Mouse (Mus musculus) limb, embryonic 11.5 days (tissue): ENCODE measurements around the gene Mllt3. TPM values are rescaled to one million over a fixed set of nuclear protein-coding genes. Genes with fewer than 3 reads are reported as not detected.

ENCODE experiments used
- ATAC-seq: fragments of 200-750 bp; cut with Nextera tagmentation; 2 replicates; pipeline ENCODE4 v1.8.0; 2017; ENCODE audit warnings: low read depth; ENCODE audit not compliant: insufficient number of reproducible peaks, low FRiP score, low TSS enrichment
- DNase-seq: peaks from one replicate; pipeline ENCODE4 v3.0.0-alpha.2; 2015; ENCODE audit warnings: low spot score
- H3K27ac ChIP-seq: fragments of 300-500 bp; sonication (generic); replicated peaks from 2 replicates; pipeline ENCODE4 v1.5.1; 2014; ENCODE audit warnings: low read depth, mild to moderate bottlenecking, low read length
- H3K27me3 ChIP-seq: fragments of 300-500 bp; sonication (generic); 2 replicates; pipeline ENCODE4 v1.6.1; 2014; ENCODE audit warnings: mild to moderate bottlenecking, low read length, mixed read lengths; ENCODE audit not compliant: control insufficient read depth, insufficient read depth
- H3K36me3 ChIP-seq: fragments of 300-500 bp; sonication (generic); 2 replicates; pipeline ENCODE4 v1.6.1; 2014; ENCODE audit warnings: mild to moderate bottlenecking, low read length, moderate library complexity, mixed read lengths; ENCODE audit not compliant: control insufficient read depth, insufficient read depth
- H3K4me1 ChIP-seq: fragments of 300-500 bp; sonication (generic); 2 replicates; pipeline ENCODE4 v1.6.1; 2014; ENCODE audit warnings: low read length, mixed read lengths; ENCODE audit not compliant: control insufficient read depth, insufficient read depth
- H3K4me2 ChIP-seq: fragments of 300-500 bp; sonication (generic); 2 replicates; pipeline ENCODE4 v1.6.1; 2014; ENCODE audit warnings: low read depth, mild to moderate bottlenecking, moderate library complexity; ENCODE audit not compliant: severe bottlenecking
- H3K4me3 ChIP-seq: fragments of 300-500 bp; sonication (generic); 2 replicates; pipeline ENCODE4 v1.5.1; 2014; ENCODE audit warnings: low read depth, low read length
- H3K9ac ChIP-seq: fragments of 300-500 bp; sonication (generic); 2 replicates; pipeline ENCODE4 v1.6.1; 2014; ENCODE audit warnings: mild to moderate bottlenecking, low read length
- H3K9me3 ChIP-seq: fragments of 300-500 bp; sonication (generic); 2 replicates; pipeline ENCODE4 v1.6.1; 2016; ENCODE audit warnings: low read length; ENCODE audit not compliant: control insufficient read depth
- WGBS: fragments of 180-500 bp; shearing (Covaris S2); extraction: QIAGEN DNeasy Blood & Tissue Kit; methylation state at CpG from one replicate; pipeline ENCODE4 v1.1.7; 2014; 5-methylcytosine and 5-hydroxymethylcytosine counted together
- polyA plus RNA-seq: library from polyadenylated mRNA; unstranded; fragments of >200 nt; fragmentation: Nextera tagmentation; extraction: Ambion mirVana; gene quantifications from 2 replicates; pipeline ENCODE4 v1.2.1, GENCODE M21; 2014

The Mllt3 gene
- polyA plus RNA-seq, 1 experiment from 2014 or later = 60.0 TPM

DNA sequence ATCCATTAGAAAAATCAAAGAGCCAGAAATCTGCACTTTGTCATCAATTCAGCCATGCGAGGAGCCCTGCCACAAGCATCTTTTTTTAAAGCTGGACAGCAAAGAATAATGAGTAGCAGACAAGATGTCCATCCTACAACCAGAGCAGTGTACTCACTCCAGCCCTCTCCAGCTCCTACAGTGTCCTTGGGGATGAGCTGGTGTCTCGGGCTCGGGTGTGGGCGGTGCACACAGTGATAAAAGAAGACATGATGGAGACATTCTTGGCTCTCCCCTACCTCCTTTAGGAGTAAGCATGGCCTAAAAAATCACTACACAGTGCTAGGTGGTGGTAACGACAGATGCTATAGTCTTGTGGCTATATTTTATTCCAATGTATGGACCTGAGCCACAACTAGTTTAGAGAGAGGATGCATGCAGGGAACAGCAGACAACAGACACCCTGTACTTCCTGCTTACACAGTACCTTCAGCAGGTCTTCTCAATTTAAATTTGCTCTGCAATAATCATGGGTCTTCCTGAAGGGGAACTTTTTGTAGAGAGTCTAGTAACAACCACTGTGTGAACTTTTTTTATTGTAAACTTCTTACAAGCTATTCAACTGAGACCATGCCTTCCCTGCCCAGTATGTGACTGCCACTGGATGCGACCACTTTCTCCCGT is 78.6 kb downstream of the Mllt3 start:
- no peak overlapping the region for H3K27ac ChIP-seq
- no peaks in the 10 kb centered on the region for H3K9me3 ChIP-seq
- 83% methylated on average over 7 of the region's 7 CpGs for WGBS
- no peak overlapping the region for H3K4me3 ChIP-seq
- DNase-seq (no peak), ATAC-seq (no peak)
- no peak overlapping the region for H3K9ac ChIP-seq
- no peak overlapping the region for H3K4me2 ChIP-seq
- H3K4me1 ChIP-seq = no peaks in the 10 kb centered on the region
- no peaks in the 10 kb centered on the region for H3K27me3 ChIP-seq
- H3K36me3 ChIP-seq = no peaks in the 10 kb centered on the region

GRCm38 (mm10) chr4:87953736-87954135 is 79.4 kb downstream of the Mllt3 start:
- H3K36me3 ChIP-seq = no peaks in the 10 kb centered on the region
- H3K27ac ChIP-seq = no peak overlapping the region
- ATAC-seq (no peak), DNase-seq (no peak)
- H3K9ac ChIP-seq = no peak overlapping the region
- H3K4me3 ChIP-seq = no peak overlapping the region
- no peaks in the 10 kb centered on the region for H3K4me1 ChIP-seq
- 71% methylated on average over 4 of the region's 4 CpGs for WGBS
- H3K9me3 ChIP-seq = no peaks in the 10 kb centered on the region
- H3K27me3 ChIP-seq = no peaks in the 10 kb centered on the region
- no peak overlapping the region for H3K4me2 ChIP-seq

DNA sequence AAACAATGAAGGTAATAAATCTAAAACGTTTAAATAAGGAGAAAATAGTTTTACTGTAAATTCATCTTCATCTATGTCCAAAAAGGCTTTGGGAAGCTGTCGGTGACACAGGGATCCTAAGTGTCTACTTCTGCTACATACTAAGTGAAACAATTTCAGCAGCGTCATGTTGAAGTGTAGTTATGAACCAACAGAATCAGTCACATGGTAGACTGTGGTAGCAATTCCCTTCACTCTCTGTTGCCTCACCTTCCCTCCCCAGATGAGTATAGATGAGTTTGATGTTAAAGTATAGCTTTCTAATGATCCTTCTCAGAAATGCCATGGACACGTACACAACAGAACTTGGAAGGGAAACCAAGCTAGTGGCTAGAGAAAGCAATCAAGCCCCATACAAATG is 79.9 kb downstream of the Mllt3 start:
- ATAC-seq (no peak), DNase-seq (no peak)
- no peaks in the 10 kb centered on the region for H3K36me3 ChIP-seq
- no peaks in the 10 kb centered on the region for H3K4me1 ChIP-seq
- no peak overlapping the region for H3K9ac ChIP-seq
- no peak overlapping the region for H3K27ac ChIP-seq
- no peaks in the 10 kb centered on the region for H3K9me3 ChIP-seq
- no peaks in the 10 kb centered on the region for H3K27me3 ChIP-seq
- no peak overlapping the region for H3K4me3 ChIP-seq
- no peak overlapping the region for H3K4me2 ChIP-seq
- 83% methylated on average over 4 of the region's 4 CpGs for WGBS

DNA sequence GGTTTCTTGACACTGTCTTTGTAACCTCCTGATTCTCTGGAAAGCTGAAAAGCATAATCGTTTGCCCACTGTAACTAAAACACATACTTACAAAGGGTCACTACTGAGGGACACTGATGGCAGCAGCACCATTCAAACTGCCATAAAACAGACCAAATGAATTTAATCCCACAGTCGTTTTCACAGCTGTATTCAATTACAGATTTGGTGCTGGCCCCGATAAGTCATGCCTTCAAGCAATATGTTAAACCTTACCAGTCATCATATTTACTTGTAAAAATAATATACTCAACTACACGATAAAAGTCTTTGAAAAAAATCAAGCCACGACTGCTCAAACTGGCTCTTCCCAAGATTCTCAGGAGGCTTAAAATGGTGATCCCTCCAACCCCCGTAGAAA is 83.7 kb downstream of the Mllt3 start:
- no peaks in the 10 kb centered on the region for H3K36me3 ChIP-seq
- DNase-seq = no peak
- H3K27ac ChIP-seq = no peak overlapping the region
- no peaks in the 10 kb centered on the region for H3K9me3 ChIP-seq
- H3K9ac ChIP-seq = no peak overlapping the region
- H3K4me1 ChIP-seq = no peaks in the 10 kb centered on the region
- WGBS = 21% methylated on average over 6 of the region's 6 CpGs
- H3K4me2 ChIP-seq = no peak overlapping the region
- H3K4me3 ChIP-seq = no peak overlapping the region
- H3K27me3 ChIP-seq = no peaks in the 10 kb centered on the region
- no peak for ATAC-seq

DNA sequence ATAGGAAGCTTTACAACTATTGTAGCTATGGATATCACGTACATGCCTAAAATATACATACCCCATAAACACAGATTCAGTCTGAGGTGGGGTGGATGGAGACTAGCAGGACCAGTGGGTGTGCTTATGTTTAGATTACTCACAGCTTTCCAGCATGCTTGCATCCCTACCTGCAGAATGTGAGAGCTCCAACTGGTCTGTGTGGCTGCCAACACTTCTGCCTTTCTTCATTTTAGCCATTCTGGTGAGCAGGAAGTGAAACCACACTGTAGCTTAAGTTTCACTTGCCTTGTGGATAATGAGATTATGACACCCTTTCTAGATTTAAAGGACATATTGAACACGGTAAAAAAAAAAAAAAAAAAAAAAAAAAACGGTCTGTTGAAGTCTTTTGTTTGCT is 88.8 kb downstream of the Mllt3 start:
- Histone ChIP-seq H3K27me3 (no peaks in the 10 kb centered on the region), H3K9ac (no peak overlapping the region), H3K36me3 (no peaks in the 10 kb centered on the region), H3K4me2 (no peak overlapping the region), H3K4me3 (no peak overlapping the region), H3K4me1 (peaks cover 9% of the 10 kb centered on the region), H3K27ac (no peak overlapping the region), H3K9me3 (no peaks in the 10 kb centered on the region)
- WGBS = 73% methylated on average over 3 of the region's 3 CpGs
- no peak for DNase-seq
- no peak; the same call in 1 of the 2 replicates for ATAC-seq

- DNase-seq (no peak), ATAC-seq (no peak)
- Histone ChIP-seq H3K4me2 (no peak overlapping the region), H3K9ac (no peak overlapping the region), H3K9me3 (no peaks in the 10 kb centered on the region), H3K4me1 (peaks cover 9% of the 10 kb centered on the region), H3K27me3 (no peaks in the 10 kb centered on the region), H3K36me3 (no peaks in the 10 kb centered on the region), H3K27ac (no peak overlapping the region), H3K4me3 (no peak overlapping the region)
- WGBS = 80% methylated on average over 8 of the region's 8 CpGs
Measured at GRCm38 (mm10) chr4:87942921-87943403, 90.2 kb downstream of the Mllt3 start.

DNA sequence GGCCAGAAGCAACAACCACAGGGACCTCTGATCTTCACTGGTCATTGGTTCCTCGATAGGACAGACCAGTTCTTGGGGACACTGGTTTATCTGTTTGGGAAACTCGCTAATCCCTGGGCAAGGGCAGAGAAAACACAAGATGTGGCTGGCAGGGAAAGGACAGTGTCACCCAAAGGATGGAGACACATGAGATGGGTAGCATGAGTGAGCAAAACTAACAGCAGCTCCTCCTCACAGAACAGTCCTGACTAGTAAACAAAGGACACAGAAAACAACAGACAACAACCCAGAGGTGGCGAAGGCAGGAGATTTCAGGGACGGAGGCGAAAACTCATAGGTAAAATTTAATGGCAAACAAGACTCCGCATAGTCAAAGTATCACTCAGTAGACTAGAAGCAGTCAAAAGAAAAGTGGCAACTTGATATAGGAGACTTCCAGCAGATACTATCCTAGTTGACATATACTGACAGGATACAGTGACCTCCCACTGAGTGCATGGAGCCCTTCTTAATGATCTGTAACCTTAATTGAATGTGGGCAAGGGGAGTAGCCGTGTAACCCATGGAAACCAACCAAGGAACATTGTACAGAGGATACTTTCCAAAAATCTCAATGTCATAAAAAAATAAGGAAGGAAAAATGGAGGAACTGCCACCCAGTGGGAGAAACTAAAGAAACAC is 93.5 kb downstream of the Mllt3 start:
- H3K27me3 ChIP-seq = no peaks in the 10 kb centered on the region
- no peak overlapping the region for H3K27ac ChIP-seq
- no peak overlapping the region for H3K9ac ChIP-seq
- DNase-seq (no peak), ATAC-seq (no peak)
- WGBS = 91% methylated on average over 7 of the region's 7 CpGs
- H3K4me1 ChIP-seq = peaks cover 9% of the 10 kb centered on the region
- no peaks in the 10 kb centered on the region for H3K36me3 ChIP-seq
- H3K4me3 ChIP-seq = no peak overlapping the region
- no peak overlapping the region for H3K4me2 ChIP-seq
- H3K9me3 ChIP-seq = no peaks in the 10 kb centered on the region

- no peaks in the 10 kb centered on the region for H3K27me3 ChIP-seq
- no peak for ATAC-seq
- no peak overlapping the region for H3K4me2 ChIP-seq
- no peaks in the 10 kb centered on the region for H3K9me3 ChIP-seq
- H3K9ac ChIP-seq = no peak overlapping the region
- no peaks in the 10 kb centered on the region for H3K36me3 ChIP-seq
- WGBS = 91% methylated on average over 2 of the region's 2 CpGs
- DNase-seq = no peak
- no peaks in the 10 kb centered on the region for H3K4me1 ChIP-seq
- no peak overlapping the region for H3K4me3 ChIP-seq
- H3K27ac ChIP-seq = no peak overlapping the region
Measured at GRCm38 (mm10) chr4:87936326-87936725, 96.8 kb downstream of the Mllt3 start.
